Mouse (Mus musculus) brain, embryonic 14.5 days (tissue): ENCODE data around the gene Cbfa2t3.

Experiments used
- CTCF ChIP-seq: fragments of 200-500 bp; IDR thresholded peaks from 2 replicates; pipeline ENCODE4 v1.5.1; 2012; ENCODE audit warnings: inconsistent platforms, mild to moderate bottlenecking, moderate library complexity, borderline replicate concordance; ENCODE audit not compliant: insufficient read depth, insufficient read length; ENCODE audit errors: extremely low read depth
- POLR2A ChIP-seq: fragments of 200-500 bp; IDR thresholded peaks from 2 replicates; pipeline ENCODE4 v1.6.1; 2012; ENCODE audit warnings: mild to moderate bottlenecking, inconsistent platforms, borderline replicate concordance; ENCODE audit not compliant: poor library complexity, insufficient read depth, insufficient read length, severe bottlenecking; ENCODE audit errors: extremely low read depth

- TF ChIP-seq CTCF = no peak
- TF ChIP-seq POLR2A = no peak
These were observed 3.4 kb downstream of the Cbfa2t3 start for GRCm38 (mm10) chr8:122695438-122696042.
